Mouse (Mus musculus): Measurements from ENCODE around the gene Hgd.

Hgd gene

DNA sequence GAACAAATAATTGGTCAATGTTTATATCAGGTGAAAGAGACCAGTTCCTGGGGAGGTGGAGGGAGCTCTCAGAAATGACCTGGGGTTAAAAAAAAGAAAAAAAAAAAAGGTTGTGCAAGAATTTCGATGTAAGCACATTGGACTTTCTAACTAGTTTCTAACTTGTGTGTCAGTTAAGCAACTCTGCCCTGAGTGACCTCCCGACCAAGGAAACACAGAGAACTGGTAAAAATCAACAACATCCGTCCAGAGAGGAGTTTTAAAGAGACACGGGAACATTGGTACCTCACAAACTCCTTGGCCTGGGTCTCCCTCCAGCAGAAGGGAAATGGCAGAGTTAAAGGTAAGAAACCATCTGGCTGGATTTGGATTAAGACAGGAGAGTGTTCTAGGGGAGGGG lies at the start of gene Hgd:
Gene Hgd, plus strand, starts transcription at position 160 of the 400 bp plus-strand sequence.
- DNase-seq, result no peak

DNA sequence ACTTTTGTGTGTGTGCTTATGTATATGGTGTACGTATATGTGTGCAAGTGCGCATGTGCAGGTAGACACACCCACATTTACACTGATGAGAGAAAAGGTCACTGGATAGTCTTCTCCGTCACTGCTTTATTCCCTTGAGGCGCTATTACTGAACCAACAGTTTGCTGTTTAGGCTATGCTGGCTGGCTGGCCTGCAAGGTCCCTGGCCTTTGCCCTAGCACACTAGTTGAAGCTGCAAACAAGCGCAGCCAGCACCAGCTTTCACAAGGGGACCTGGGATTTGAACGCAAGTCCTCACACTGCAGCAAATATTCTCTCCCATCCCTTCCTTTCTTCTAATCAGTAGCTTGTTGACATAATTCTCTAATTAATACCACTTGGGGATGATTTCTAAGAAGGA lies 49.8 kb upstream of the Hgd start:
- DNase-seq, result no peak

DNA sequence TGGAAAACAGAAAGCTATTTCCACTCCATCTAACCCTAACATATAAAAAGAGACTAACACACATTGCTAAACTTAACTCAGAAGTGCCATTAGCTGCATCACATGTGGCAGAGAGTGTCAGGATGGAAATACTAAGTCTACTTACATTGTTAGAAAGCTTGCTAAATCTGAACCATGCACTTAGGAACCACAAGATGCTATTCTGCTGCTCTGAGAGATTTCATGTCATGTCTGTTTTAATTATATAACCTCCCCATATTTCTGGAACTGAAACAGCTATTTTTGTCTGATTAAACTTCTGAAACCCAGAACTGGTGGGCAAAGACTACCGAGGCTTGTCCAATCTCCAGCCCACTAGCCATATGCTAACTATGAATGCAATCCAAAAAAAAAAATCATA lies 47.9 kb upstream of the Hgd start:
- DNase-seq, result no peak

GRCm38 (mm10) chr16:37533369-37534068 lies 46.4 kb upstream of the Hgd start:
- no peak for DNase-seq

GRCm38 (mm10) chr16:37539240-37539610 lies 40.7 kb upstream of the Hgd start:
- DNase-seq, result no peak

DNA sequence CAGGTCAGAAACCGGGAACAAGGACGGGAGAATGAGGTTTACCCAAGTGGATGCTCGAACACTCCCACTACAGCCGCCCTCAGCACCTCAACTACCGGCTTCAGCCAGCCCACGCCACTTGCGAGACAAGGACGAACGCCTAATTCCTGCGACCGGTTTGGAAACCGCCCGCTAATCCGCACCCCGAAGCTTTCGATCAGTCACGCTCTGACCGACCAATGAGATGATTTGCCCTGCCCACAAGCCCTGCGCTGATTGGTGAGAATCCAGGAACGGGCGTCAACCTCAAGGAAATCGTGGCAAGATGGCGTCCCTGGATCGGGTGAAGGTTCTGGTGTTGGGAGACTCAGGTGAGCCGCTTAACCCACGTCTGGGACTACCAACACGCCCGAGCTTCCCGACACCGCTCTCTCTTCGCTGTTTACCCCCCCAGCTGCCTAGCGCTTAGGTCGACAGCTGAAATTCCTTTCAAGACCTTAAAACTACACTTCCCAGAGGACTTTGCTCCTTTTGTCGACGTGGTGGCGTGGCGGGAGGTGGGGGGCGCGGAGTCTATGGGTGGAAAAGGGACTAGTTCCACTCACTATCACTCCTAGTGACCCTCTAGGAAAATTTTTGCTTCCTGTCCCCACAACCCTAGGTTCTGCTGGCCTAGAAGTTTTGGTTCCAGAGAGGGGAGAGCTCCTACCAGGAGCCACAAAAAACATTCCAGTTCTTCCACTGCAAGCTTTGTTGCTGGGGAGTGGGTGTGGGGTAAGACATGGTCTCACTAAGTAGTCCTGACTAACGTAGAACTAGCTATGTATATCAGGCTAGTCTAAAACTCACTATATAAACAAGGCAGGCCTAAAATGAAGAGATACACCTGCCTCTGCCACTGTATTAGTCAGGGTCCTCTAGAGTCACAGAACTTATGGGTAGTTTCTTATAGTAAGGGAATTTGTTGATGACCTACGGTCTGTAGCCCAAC lies 40.1 kb upstream of the Hgd start, which contains the start of the genes Gtf2e1 and Rabl3:
Gene Gtf2e1, minus strand, starts transcription at position 179 of the 970 bp plus-strand sequence.
Gene Rabl3, plus strand, starts transcription at position 275 of the 970 bp plus-strand sequence.
- peak; percentile 97 to 99 for DNase-seq

DNA sequence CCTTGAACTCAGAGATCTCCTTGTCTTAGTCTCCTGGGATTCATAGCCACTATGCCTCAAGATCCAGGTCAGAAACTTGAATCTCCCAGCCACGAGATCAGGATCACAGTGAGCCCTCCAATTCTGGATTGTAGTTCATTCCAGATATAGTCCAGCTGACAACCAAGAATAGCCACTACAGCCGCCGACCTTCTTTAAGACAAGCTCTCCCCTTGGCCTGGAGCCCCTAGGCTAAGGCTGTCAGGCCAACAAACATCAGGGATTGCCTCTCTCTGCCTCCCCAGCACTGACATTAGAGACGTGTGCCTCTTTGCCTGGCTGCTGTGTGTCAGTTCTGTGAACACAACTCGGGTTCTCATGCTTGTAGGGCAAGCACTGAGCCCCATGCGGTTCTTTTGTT lies 39.2 kb upstream of the Hgd start:
- DNase-seq, result no peak

DNA sequence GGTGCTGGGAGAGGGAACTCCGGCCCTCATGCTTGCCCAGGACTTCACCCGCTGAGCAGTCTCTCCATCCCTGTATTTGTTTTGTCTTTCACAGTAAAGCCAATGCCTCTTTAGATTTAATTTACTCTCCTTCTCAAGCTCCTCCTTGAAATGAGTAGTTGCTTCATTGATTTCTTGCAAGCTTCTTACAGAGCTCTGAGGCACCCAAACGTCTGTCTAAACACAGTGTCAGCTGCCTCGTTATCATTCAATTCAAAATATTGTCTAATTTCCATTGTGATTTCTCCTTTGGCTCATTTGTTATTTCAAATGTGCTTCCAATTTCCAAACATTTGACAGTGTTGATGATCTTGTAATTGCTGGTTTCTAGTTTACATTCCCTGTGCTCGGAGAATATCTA lies 33.6 kb upstream of the Hgd start:
- DNase-seq, result no peak

DNA sequence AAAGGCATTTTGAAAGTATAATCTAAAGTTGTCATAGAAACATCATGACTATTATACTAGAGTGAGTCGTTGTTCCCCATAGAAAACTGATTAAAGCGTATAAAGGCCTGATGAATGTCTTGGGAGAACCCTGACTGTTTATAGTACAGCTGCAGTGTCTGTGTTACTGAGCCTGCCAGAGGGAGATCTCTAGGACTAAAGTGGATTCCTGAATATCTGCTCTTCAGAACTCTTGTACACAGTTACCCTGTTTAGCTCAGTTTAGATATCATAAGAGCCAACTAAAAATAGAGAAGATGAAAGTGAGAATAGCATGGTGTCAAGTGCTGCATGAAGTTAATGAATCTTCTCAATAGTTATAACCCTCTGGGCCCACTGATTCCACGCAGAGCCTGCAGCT lies 29.7 kb upstream of the Hgd start:
- no peak for DNase-seq

DNA sequence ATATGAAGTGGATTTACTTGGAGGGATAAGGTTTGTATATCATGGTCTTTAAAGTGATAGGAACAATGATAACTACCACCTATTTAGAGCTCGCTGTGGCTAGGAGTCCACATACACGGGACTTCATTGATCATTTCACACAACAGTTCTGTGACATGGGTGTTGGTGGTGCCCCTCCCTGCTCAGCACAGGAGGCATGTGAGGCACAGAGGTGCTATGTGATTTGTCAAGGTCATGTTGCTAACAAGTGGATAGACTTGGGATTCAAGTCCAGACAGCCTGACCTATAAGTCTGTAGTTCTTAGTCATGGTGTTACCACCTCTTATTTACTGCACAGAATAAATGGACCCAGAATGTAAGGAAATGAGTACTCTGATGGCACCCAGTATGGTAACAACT lies 29.0 kb upstream of the Hgd start:
- no peak for DNase-seq

DNA sequence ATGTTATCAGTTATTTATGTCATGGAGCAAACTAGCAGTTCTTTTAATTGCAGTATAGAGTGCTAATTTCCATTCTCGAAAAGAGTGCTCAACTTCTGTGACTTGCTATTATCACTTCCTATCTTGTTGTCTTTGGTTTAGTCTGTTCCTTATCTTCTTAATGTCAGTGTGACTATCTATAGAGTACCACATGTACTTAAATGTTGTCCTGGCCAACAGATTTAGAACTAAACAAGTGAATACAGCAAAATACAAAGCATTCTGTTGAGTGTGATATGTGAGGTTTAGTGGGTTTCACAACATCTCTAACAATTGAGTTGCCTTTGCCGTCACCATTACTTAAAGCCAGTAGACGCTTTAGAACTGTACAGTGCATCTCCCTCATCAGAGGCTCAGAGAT lies 27.1 kb upstream of the Hgd start:
- DNase-seq, result no peak

- DNase-seq, result no peak
Observed at GRCm38 (mm10) chr16:37562414-37562813, 17.5 kb upstream of the Hgd start.

GRCm38 (mm10) chr16:37562961-37563360 lies 17.0 kb upstream of the Hgd start:
- DNase-seq, result no peak

- no peak for DNase-seq
Observed at GRCm38 (mm10) chr16:37565117-37565516, 14.8 kb upstream of the Hgd start.

GRCm38 (mm10) chr16:37566107-37566506 lies 13.8 kb upstream of the Hgd start:
- DNase-seq, result no peak

GRCm38 (mm10) chr16:37567113-37568050 lies 12.6 kb upstream of the Hgd start:
- no peak for DNase-seq

DNA sequence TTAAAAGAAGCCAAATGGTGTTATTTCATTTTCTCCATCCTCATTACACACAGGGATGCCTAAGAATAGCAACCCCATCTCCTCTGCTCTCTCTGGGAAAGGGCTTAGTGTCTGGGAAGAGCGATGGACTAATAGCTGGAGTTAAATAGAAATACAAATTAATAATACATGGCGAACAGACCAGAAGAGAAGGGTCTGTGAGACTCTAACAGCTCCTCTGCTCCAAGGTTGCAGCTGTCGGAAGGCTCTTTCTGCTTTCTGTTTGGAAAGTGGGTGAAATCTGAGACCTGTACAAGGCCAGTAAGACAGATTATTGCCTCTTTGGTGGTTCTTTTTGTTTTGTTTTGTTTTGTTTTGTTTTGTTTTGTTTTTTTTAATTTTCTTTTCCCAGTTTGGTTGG lies 8.4 kb upstream of the Hgd start:
- DNase-seq, result no peak

DNA sequence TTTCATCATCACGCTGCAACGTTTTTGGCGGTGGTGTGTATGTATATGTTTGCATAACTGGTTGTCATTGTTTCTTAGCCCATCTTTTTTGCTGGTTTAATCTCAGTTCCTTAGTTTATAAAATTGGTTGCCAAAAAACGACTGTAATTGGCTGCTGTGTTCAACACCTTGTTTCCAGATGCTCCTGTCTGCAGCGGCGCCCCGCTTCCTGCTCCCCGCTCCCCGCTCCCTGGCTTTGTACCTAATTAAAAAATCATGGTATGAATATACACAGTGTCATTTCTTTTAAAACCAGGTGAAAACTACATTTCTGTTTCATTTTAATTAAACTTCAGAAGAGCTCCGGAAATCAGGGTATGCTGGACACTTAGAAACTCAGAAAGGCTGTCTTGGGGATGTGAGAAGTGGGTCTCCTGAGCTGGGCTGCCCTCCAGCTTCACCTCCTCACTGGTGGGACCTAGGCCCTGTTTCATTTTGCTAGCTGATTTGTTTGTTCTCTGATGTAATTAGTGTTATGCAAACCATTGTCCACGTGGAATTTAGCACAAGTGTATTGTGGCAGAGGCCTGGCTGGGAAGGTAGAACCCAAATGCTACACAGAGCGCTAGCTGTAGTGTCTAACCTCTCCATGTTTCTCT lies 7.7 kb upstream of the Hgd start:
- no peak for DNase-seq

GRCm38 (mm10) chr16:37573061-37573460 lies 6.9 kb upstream of the Hgd start:
- DNase-seq, result no peak

- no peak for DNase-seq
Observed at GRCm38 (mm10) chr16:37575325-37575724, 4.6 kb upstream of the Hgd start.

DNA sequence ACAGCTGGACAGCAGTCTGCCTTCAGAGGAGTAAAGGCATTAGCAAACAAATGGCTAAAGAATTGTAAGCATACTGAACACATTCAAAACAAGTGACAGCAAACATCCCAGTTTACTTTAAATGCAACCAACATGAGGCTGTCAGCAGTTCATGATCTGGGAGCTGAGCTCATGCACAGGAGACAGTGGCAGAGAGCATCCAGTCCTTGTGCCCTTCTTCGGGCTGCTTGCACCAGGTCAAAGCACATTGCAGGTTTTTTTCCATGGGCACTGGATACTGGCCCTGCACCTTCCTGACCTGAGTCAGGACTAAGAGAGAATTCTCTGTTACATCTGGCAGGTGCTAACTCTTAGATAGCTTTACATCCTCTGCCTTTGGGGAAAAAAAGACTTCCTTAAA lies 362 bp upstream of the Hgd start:
- no peak for DNase-seq

DNA sequence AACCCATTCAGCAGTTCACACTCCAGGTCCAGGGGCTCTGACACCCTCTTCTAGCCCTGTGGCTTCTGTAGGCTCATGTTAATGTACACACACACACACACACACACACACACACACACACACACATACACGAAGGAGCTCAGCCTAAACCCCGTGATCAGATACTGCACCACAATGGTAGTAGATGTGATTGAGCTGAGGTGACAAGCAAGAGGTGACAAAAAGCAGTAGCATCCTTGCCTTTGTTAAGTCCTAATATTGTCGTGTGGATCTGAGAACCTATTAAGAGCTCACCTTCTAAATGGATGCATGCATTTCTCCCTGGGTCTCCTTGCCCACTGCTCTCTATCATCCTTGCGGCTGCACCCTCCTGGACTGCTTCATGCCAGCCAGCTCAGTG lies 698 bp downstream of the Hgd start:
- no peak for DNase-seq
